Mouse (Mus musculus) spleen, adult 2 months (tissue): ENCODE measurements around the gene Olfr1428. TPM values are rescaled to one million over a fixed set of nuclear protein-coding genes. Genes with fewer than 3 reads are reported as not detected.

ENCODE experiments used
- DNase-seq, 2 experiments: peaks; one replicate each; pipeline versions ENCODE4 v3.0.0 to v3.0.0-alpha.2; 2012 to 2021; ENCODE audit warnings: low spot score in 2 of 2, low read depth in 1 of 2
- H3K27ac ChIP-seq: fragments of 200-500 bp; 2 replicates; pipeline ENCODE4 v1.5.1; 2012; ENCODE audit warnings: low read length, inconsistent platforms; ENCODE audit not compliant: insufficient read depth
- H3K27me3 ChIP-seq: fragments of 200-500 bp; 2 replicates; pipeline ENCODE4 v1.6.1; 2012; ENCODE audit warnings: mild to moderate bottlenecking, moderate library complexity, low read length, inconsistent platforms; ENCODE audit not compliant: control insufficient read depth, insufficient read depth
- H3K36me3 ChIP-seq: fragments of 200-500 bp; 2 replicates; pipeline ENCODE4 v1.6.1; 2012; ENCODE audit warnings: mild to moderate bottlenecking, low read length, inconsistent platforms; ENCODE audit not compliant: control insufficient read depth, insufficient read depth
- H3K4me1 ChIP-seq: fragments of 200-500 bp; 2 replicates; pipeline ENCODE4 v1.6.1; 2011; ENCODE audit warnings: inconsistent platforms; ENCODE audit not compliant: control insufficient read depth, insufficient read depth, insufficient read length
- H3K4me3 ChIP-seq: fragments of 200-500 bp; 2 replicates; pipeline ENCODE4 v1.5.1; 2011; ENCODE audit warnings: mild to moderate bottlenecking, inconsistent platforms; ENCODE audit not compliant: insufficient read depth, insufficient read length; ENCODE audit errors: extremely low read depth
- CTCF ChIP-seq: fragments of 200-500 bp; IDR thresholded peaks from 2 replicates; pipeline ENCODE4 v1.5.1; 2011; ENCODE audit warnings: mild to moderate bottlenecking, inconsistent platforms; ENCODE audit not compliant: insufficient read depth, insufficient read length, insufficient replicate concordance; ENCODE audit errors: extremely low read depth
- POLR2A ChIP-seq: fragments of 200-500 bp; IDR thresholded peaks from 2 replicates; pipeline ENCODE4 v1.6.1; 2011; ENCODE audit warnings: low read depth, low read length, inconsistent platforms
- WGBS: fragments of 180-500 bp; shearing (Covaris S2); methylation state at CpG from one replicate; pipeline ENCODE4 v1.1.7; 2018; 5-methylcytosine and 5-hydroxymethylcytosine counted together
- polyA plus RNA-seq: library from polyadenylated mRNA; depleted of rRNA; stranded (reverse); fragments of >200 nt; gene quantifications from 2 replicates; pipeline ENCODE4 v1.2.3, GENCODE M21; 2012; rRNA removed

Olfr1428 gene
- not detected in 2 replicates for polyA plus RNA-seq

DNA sequence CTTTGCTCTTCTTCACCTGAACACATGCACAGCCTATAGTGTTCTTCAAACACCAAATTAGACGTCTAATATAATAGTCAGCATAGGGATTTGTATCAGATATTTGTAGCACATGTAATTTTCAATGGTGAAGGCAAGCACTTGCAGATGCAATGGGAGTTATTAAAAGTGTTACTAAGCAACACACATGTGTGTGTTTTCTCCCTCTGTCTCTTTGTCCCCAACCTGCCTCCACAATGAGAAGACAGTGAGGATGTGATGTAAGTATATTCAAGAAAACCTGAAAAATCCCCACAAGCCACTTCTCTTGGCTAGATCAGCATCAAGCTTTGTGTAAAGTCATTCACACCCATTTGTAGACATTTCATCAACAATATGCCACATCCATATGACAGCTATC is at the start of gene Olfr1428:
Gene Olfr1428, minus strand, starts transcription at position 101 of the 400 bp plus-strand sequence.
- no peak within 1 kb of the TSS for H3K4me3 ChIP-seq
- no peak within 1 kb of the TSS for H3K27ac ChIP-seq
- 76% methylated on average over 1 of the region's 1 CpGs for WGBS
- H3K4me1 ChIP-seq, result no peaks in the 10 kb centered on the region
- TF ChIP-seq POLR2A (no peak), CTCF (no peak)
- DNase-seq, result no peak
- no peaks in the 10 kb centered on the region for H3K27me3 ChIP-seq
- no peaks in the 10 kb centered on the region for H3K36me3 ChIP-seq

DNA sequence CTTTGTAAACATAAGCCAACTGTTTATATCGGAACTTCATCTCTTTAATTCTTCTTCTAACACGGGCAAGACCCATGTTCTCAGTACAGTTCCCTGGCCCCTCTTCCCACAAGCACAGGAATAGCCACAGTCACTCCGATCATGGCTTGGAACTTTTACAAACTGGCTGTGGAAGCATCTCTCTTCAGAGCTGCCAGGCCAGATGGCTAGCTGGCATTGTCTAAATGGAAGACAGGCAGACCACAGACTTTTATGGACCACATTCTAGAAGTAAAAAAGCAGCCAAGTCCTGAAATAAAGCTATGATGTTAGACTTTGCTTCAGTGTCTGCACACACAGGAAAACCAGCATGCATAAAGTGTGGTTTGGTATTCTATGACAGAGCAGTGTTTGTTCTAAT is 29.8 kb upstream of the Olfr1428 start:
- no peaks in the 10 kb centered on the region for H3K4me1 ChIP-seq
- 92% methylated on average over 3 of the region's 3 CpGs for WGBS
- no peaks in the 10 kb centered on the region for H3K36me3 ChIP-seq
- H3K27me3 ChIP-seq, result no peaks in the 10 kb centered on the region
- H3K4me3 ChIP-seq, result no peak overlapping the region
- H3K27ac ChIP-seq, result no peak overlapping the region
- no peak for TF ChIP-seq CTCF
- no peak for TF ChIP-seq POLR2A
- DNase-seq, result no peak

DNA sequence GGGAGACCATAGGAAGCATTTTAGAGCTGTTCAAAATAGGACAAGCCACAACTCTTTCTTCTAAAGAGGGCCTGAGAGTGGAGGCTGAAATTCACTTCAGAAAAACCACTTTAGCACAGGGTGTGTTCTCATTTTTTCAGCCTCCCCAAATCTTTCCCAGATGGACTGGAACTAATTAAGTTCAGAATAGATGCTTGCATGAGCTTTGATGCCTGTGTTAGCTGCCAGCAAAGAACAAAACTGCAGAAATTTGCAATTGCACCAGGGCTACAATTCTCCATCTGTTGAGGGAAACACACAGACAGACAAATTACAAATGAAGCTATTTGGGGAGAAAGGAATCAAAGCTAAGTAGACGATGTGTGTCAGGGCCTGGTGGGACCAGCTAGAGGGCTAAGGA is 27.7 kb upstream of the Olfr1428 start:
- no peaks in the 10 kb centered on the region for H3K4me1 ChIP-seq
- WGBS, result 88% methylated on average over 1 of the region's 1 CpGs
- no peaks in the 10 kb centered on the region for H3K27me3 ChIP-seq
- no peak for DNase-seq
- H3K4me3 ChIP-seq, result no peak overlapping the region
- H3K27ac ChIP-seq, result no peak overlapping the region
- H3K36me3 ChIP-seq, result no peaks in the 10 kb centered on the region
- TF ChIP-seq CTCF, result no peak
- TF ChIP-seq POLR2A, result no peak

DNA sequence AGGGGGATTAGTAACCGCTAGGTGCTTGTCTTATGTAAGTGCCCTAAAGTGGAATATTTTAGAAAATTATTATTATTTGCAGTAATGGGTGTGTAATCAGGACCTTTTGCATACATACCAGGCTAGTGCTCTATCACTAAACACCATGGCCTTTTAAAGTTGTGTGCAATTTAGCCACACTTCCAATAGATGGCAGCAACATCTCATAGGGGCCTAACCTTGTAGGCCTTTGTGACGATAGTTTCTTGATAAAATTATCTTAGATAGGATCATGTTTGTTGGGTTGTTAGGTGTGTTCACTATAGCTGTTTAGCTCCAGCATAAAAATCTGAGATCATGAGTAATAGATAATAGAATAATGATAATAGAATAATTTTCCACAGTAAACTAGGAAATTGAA is 18.6 kb upstream of the Olfr1428 start:
- TF ChIP-seq POLR2A (no peak), CTCF (no peak)
- DNase-seq, result no peak
- WGBS, result 39% methylated on average over 2 of the region's 2 CpGs
- no peaks in the 10 kb centered on the region for H3K4me1 ChIP-seq
- no peak overlapping the region for H3K4me3 ChIP-seq
- H3K27ac ChIP-seq, result no peak overlapping the region
- H3K27me3 ChIP-seq, result no peaks in the 10 kb centered on the region; the same call in 1 of the 2 replicates
- H3K36me3 ChIP-seq, result no peaks in the 10 kb centered on the region

DNA sequence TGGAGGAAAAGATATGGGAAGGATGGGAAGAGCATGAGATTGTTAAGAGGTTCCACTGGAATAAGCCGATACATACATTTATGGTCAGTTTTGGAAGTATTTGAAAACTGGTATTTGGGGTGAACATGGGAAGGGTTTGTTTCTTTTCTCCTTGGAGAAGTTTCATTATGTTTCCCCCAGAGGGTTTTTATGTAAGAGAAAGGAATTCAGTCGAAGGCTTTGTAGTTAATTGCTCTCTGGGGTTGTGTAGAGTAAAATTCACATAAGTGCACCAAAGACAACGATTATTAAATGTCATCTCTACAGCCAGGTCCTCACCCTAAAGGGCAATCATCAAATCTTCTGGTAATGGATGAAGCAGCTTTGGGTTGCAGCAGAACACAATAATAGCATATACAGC is 7.4 kb upstream of the Olfr1428 start, which contains the start of gene Olfr76:
Gene Olfr76, minus strand, starts transcription at position 101 of the 400 bp plus-strand sequence.
- Histone ChIP-seq H3K4me1 (no peaks in the 10 kb centered on the region), H3K27me3 (no peaks in the 10 kb centered on the region), H3K27ac (no peak within 1 kb of the TSS), H3K4me3 (no peak within 1 kb of the TSS), H3K36me3 (no peaks in the 10 kb centered on the region)
- TF ChIP-seq CTCF (no peak), POLR2A (no peak)
- 75% methylated on average over 3 of the region's 3 CpGs for WGBS
- DNase-seq, result no peak

DNA sequence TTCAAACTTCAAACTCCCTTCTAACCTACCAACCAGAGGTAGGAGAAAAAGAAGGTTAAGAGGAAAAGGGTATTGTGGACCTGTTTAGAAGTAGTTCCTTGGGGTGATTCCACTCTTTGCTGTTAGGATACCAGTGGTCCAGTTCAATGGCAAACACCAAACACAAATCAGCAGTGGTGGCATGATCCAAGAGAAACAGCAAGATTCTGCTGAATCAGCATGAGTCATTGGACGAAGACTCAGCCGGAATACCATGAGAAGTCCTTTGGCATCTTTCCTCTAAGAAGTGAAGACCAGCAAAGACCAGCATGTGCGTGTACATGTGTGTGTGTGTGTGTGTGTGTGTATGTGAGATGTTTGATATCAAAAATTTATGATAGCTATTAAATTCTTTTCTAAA is 767 bp upstream of the Olfr1428 start:
- Histone ChIP-seq H3K4me3 (no peak overlapping the region), H3K27ac (no peak overlapping the region), H3K27me3 (no peaks in the 10 kb centered on the region), H3K36me3 (no peaks in the 10 kb centered on the region), H3K4me1 (no peaks in the 10 kb centered on the region)
- TF ChIP-seq CTCF (no peak), POLR2A (no peak)
- 88% methylated on average over 3 of the region's 3 CpGs for WGBS
- no peak for DNase-seq

DNA sequence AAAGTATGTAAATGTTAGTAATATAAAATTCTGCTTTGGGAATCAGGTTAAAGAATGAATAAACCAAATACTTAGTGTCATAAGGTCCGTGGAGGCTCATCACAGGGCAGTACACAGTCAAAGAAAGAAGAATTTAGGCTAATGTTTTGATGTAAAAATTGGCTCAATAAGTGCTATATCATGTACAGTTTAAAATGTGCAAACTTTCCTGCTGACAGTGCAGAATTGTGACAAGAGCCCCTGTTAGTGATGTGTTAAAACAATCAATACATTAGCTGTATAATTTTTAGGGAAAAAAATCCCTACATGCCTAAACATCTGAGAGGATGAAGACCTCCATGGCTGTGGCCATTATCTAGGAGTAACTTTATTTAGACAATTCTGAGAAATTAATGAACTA is 1.9 kb downstream of the Olfr1428 start:
- DNase-seq, result no peak
- 57% methylated on average over 1 of the region's 1 CpGs for WGBS
- no peak overlapping the region for H3K4me3 ChIP-seq

More for the DNA sequence above, 1.9 kb downstream of the Olfr1428 start:
- H3K4me1 ChIP-seq, result no peaks in the 10 kb centered on the region
- no peaks in the 10 kb centered on the region for H3K27me3 ChIP-seq
- H3K36me3 ChIP-seq, result no peaks in the 10 kb centered on the region
- TF ChIP-seq CTCF (no peak), POLR2A (no peak)
- no peak overlapping the region for H3K27ac ChIP-seq
